Mouse (Mus musculus) thymus, postnatal 4 days (tissue): ENCODE data around the gene Med17.

Experiments
- DNase-seq: peaks from one replicate; pipeline ENCODE4 v3.0.0; 2021

Gene Med17

GRCm38 (mm10) chr9:15233604-15234003 is 46.1 kb downstream of the Med17 start:
- DNase-seq, result no peak

DNA sequence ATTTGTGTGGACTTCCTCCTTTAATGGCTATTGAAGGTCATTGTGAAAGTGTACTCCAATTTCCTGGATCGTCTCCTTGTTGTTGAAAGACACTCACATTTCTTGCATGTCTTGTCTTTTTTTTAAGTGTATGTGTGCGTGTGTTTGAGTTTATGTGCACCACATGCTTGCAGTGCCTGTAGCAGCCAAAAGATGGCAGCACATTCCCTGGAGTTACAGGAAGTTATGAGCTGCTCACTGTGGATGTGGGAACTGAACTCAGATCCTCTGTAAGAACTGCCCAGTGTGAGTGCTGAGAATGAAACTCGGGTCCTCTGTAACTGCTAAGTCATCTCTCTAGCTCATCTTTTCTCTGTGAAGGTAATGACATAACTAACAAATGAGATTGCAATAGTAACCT is 47.3 kb downstream of the Med17 start:
- DNase-seq, result no peak

DNA sequence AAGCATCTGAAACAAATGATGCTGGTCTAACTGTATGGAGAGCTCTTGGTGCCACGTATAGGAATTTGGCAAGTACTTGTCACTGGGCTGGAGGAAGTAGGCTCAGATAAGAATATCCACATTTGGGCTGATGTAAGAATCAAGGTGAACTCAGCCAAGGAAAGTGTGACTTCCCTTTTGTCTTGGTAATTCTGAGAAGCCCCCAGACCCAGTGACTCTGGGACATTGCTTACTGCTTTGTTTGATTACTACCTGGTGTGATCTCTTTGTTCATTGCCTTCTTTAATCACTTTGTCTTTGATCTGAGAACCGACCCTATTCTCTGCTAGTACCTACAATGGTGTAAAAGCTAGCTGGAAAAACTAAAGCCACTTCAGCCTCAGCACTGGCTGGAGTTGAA is 54.8 kb downstream of the Med17 start:
- DNase-seq, result no peak

- DNase-seq, result no peak
Measured at GRCm38 (mm10) chr9:15213695-15214094, 66.0 kb downstream of the Med17 start.

DNA sequence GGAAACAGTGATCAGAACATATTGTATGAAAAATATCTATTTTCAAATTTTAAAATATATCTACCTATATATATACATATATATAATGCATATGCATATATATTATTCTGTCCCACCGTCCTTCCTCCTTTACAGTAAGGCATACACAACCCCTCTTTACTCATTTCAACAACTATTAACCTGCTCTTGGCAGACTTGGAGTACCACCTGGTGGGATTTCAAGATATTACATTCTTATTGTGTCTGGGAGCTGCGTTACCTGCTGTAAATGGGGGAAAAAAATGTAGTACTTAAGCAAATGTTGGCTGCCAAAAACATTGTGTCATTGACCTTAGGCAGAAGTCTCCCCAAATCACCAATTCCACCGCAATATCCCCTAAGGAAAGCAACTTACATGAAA is 67.9 kb downstream of the Med17 start:
- no peak for DNase-seq
